Mouse (Mus musculus): Measurements from ENCODE around the gene Ubr3. TPM values are rescaled to one million over a fixed set of nuclear protein-coding genes. Genes with fewer than 3 reads are reported as not detected.

Gene Ubr3
- total and polyA plus RNA-seq, 3 experiments: 16.0 to 35.8 (median 17.9) TPM

- TF ChIP-seq SIN3A (IDR thresholded peaks at IDR 0.05; ENCODE audit: low read length) (peak; percentile 61; the same call in 1 of the 2 replicates), MAFK (IDR thresholded peaks at IDR 0.05; ENCODE audit: insufficient replicate concordance, low read length) (no peak)
Measured at GRCm38 (mm10) chr2:69861485-69862091, 35.5 kb upstream of the Ubr3 start, which contains the start of gene Ssb (continued).

GRCm38 (mm10) chr2:69862117-69862657, 34.9 kb upstream of the Ubr3 start:
- peaks cover 0 to 23% of the 10 kb centered on the region in 2 experiments; a peak in 3 of 4 replicates for H3K4me1 ChIP-seq (ENCODE audit: control insufficient read depth in 1 of 2, insufficient read depth in 2 of 2)
- dilution Hi-C loops (cut with MboI; ENCODE audit: extremely low pct_ligation_motif_present, extremely low pct_unique_long_range_greater_than_20kb, low sequenced_read_pairs) (no loop called here), in situ Hi-C loops (cut with MboI; ENCODE audit: low pct_ligation_motif_present, low pct_unique_long_range_greater_than_20kb, low sequenced_read_pairs) (no loop called here)
- H3K4me3 ChIP-seq (replicated peaks in 1 of 3; ENCODE audit: low read depth in 2 of 3, low read length in 2 of 3, poor library complexity in 1 of 3): peak overlapping the region; percentile 80 to 96 (median 92)
- TF ChIP-seq SIN3A (IDR thresholded peaks at IDR 0.05; ENCODE audit: low read length): 0 out of 2 replicates have a peak, but pooled peaks have one; percentile 52
- peak; percentile 72; the same call in 1 of the 2 replicates for TF ChIP-seq ZNF384 (IDR thresholded peaks at IDR 0.05; ENCODE audit: low read depth, low read length)
- no peak for TF ChIP-seq ELF1 (IDR thresholded peaks at IDR 0.05; ENCODE audit: low read depth, low read length)
- TF ChIP-seq CHD1 (IDR thresholded peaks at IDR 0.05; ENCODE audit: low read depth, low read length): peak; percentile 81; the same call in 1 of the 2 replicates
- H3K27me3 ChIP-seq (replicated peaks): no peaks in the 10 kb centered on the region
- peak overlapping the region; percentile 81 for H3K27ac ChIP-seq (ENCODE audit: insufficient read depth, low read depth)
- H3K9me3 ChIP-seq (replicated peaks; ENCODE audit: low read length): no peaks in the 10 kb centered on the region
- peaks cover 36% of the 10 kb centered on the region for H3K79me2 ChIP-seq (replicated peaks; ENCODE audit: control insufficient read depth, extremely low read depth, insufficient read depth, poor library complexity, severe bottlenecking)
- DNase-seq (ENCODE audit: extremely low read depth): peak; percentile 18
- H3K9ac ChIP-seq (ENCODE audit: insufficient read depth, low read depth): peak overlapping the region; percentile 100
- H3K4me2 ChIP-seq (ENCODE audit: insufficient read depth, low read depth, poor library complexity, severe bottlenecking): peak overlapping the region; percentile 25
- peaks cover 5 to 19% of the 10 kb centered on the region in 2 experiments for H3K36me3 ChIP-seq (replicated peaks in 1 of 2; ENCODE audit: control insufficient read depth in 1 of 2, insufficient read depth in 1 of 2, low read length in 1 of 2)

GRCm38 (mm10) chr2:69883990-69884391, 13.1 kb upstream of the Ubr3 start:
- no peak for DNase-seq (ENCODE audit: extremely low read depth)
- H3K27me3 ChIP-seq (replicated peaks): no peaks in the 10 kb centered on the region
- H3K4me3 ChIP-seq (replicated peaks in 1 of 3; ENCODE audit: low read depth in 2 of 3, low read length in 2 of 3, poor library complexity in 1 of 3): peak overlapping the region; percentile 71 to 77 (median 77)
- H3K36me3 ChIP-seq (replicated peaks in 1 of 2; ENCODE audit: control insufficient read depth in 1 of 2, insufficient read depth in 1 of 2, low read length in 1 of 2): peaks cover 3 to 21% of the 10 kb centered on the region in 2 experiments
- no peaks in the 10 kb centered on the region for H3K9me3 ChIP-seq (replicated peaks; ENCODE audit: low read length)
- H3K27ac ChIP-seq (ENCODE audit: insufficient read depth, low read depth): no peak overlapping the region
- peaks cover 0 to 12% of the 10 kb centered on the region in 2 experiments; a peak in 2 of 4 replicates for H3K4me1 ChIP-seq (ENCODE audit: control insufficient read depth in 1 of 2, insufficient read depth in 2 of 2)
- dilution Hi-C loops (cut with MboI; ENCODE audit: extremely low pct_ligation_motif_present, extremely low pct_unique_long_range_greater_than_20kb, low sequenced_read_pairs) (no loop called here), in situ Hi-C loops (cut with MboI; ENCODE audit: low pct_ligation_motif_present, low pct_unique_long_range_greater_than_20kb, low sequenced_read_pairs) (no loop called here)
- peak overlapping the region; percentile 86 for H3K4me2 ChIP-seq (ENCODE audit: insufficient read depth, low read depth, poor library complexity, severe bottlenecking)
- TF ChIP-seq CTCF (conservative IDR thresholded peaks at IDR 0.05 in 1 of 2, IDR thresholded peaks at IDR 0.05 in 1 of 2; ENCODE audit: low read depth in 2 of 2, low read length in 2 of 2): peak; percentile 33 to 52
- TF ChIP-seq MAX (IDR thresholded peaks at IDR 0.05; ENCODE audit: low read length): no peak
- 0 out of 2 replicates have a peak, but pooled peaks have one; percentile 50 for TF ChIP-seq MYC (IDR thresholded peaks at IDR 0.05; ENCODE audit: low read depth, low read length)
- peak overlapping the region; percentile 90; the same call in 1 of the 2 replicates for H3K9ac ChIP-seq (ENCODE audit: insufficient read depth, low read depth)
- H3K79me2 ChIP-seq (replicated peaks; ENCODE audit: control insufficient read depth, extremely low read depth, insufficient read depth, poor library complexity, severe bottlenecking): peaks cover 21% of the 10 kb centered on the region

GRCm38 (mm10) chr2:69884581-69884980, 12.5 kb upstream of the Ubr3 start:
- dilution Hi-C loops (cut with MboI; ENCODE audit: extremely low pct_ligation_motif_present, extremely low pct_unique_long_range_greater_than_20kb, low sequenced_read_pairs) (no loop called here), in situ Hi-C loops (cut with MboI; ENCODE audit: low pct_ligation_motif_present, low pct_unique_long_range_greater_than_20kb, low sequenced_read_pairs) (no loop called here)
- Histone ChIP-seq H3K4me2 (ENCODE audit: insufficient read depth, low read depth, poor library complexity, severe bottlenecking) (peak overlapping the region; percentile 86), H3K36me3 (replicated peaks in 1 of 2; ENCODE audit: control insufficient read depth in 1 of 2, insufficient read depth in 1 of 2, low read length in 1 of 2) (peaks cover 3 to 15% of the 10 kb centered on the region in 2 experiments), H3K9ac (ENCODE audit: insufficient read depth, low read depth) (peak overlapping the region; percentile 90), H3K27ac (ENCODE audit: insufficient read depth, low read depth) (no peak overlapping the region), H3K27me3 (replicated peaks) (no peaks in the 10 kb centered on the region), H3K79me2 (replicated peaks; ENCODE audit: control insufficient read depth, extremely low read depth, insufficient read depth, poor library complexity, severe bottlenecking) (peaks cover 21% of the 10 kb centered on the region), H3K4me3 (replicated peaks in 1 of 3; ENCODE audit: low read depth in 2 of 3, low read length in 2 of 3, poor library complexity in 1 of 3) (peak overlapping the region; percentile 71 to 77 (median 77)), H3K4me1 (ENCODE audit: control insufficient read depth in 1 of 2, insufficient read depth in 2 of 2) (peaks cover 0 to 12% of the 10 kb centered on the region in 2 experiments; a peak in 2 of 4 replicates), H3K9me3 (replicated peaks; ENCODE audit: low read length) (no peaks in the 10 kb centered on the region)
- DNase-seq (ENCODE audit: extremely low read depth): peak; percentile 9
- TF ChIP-seq ZKSCAN1 (IDR thresholded peaks at IDR 0.05; ENCODE audit: borderline replicate concordance, low read depth, low read length): no peak
- TF ChIP-seq IRF4 (IDR thresholded peaks at IDR 0.05; ENCODE audit: low read depth, low read length): no peak
- no peak for TF ChIP-seq BHLHE40 (IDR thresholded peaks at IDR 0.05; ENCODE audit: low read depth, low read length)
- TF ChIP-seq ETS1 (conservative IDR thresholded peaks at IDR 0.05; ENCODE audit: low read depth, low read length): no peak
- TF ChIP-seq RAD21 (IDR thresholded peaks at IDR 0.05; ENCODE audit: low read depth, low read length): no peak
- no peak for TF ChIP-seq ZMIZ1 (IDR thresholded peaks at IDR 0.05; ENCODE audit: low read depth, low read length)
- TF ChIP-seq NELFE (IDR thresholded peaks at IDR 0.05; ENCODE audit: low read depth, low read length): no peak
- TF ChIP-seq JUN (IDR thresholded peaks at IDR 0.05; ENCODE audit: insufficient read depth, low read depth, low read length): no peak
- no peak for TF ChIP-seq ELF1 (IDR thresholded peaks at IDR 0.05; ENCODE audit: low read depth, low read length)
- no peak for TF ChIP-seq GABPA (IDR thresholded peaks at IDR 0.05; ENCODE audit: insufficient replicate concordance, low read depth, low read length)
- no peak for TF ChIP-seq KAT2A (IDR thresholded peaks at IDR 0.05; ENCODE audit: insufficient replicate concordance, low read length)
- TF ChIP-seq ZNF384 (IDR thresholded peaks at IDR 0.05; ENCODE audit: low read depth, low read length): no peak
- TF ChIP-seq MAFK (IDR thresholded peaks at IDR 0.05; ENCODE audit: insufficient replicate concordance, low read length): no peak
